Mouse (Mus musculus) stomach, postnatal 0 days (tissue): ENCODE data around the gene Atp6v1b1. TPM values are rescaled to one million over a fixed set of nuclear protein-coding genes. Genes with fewer than 3 reads are reported as not detected.
"Not testable (repeated sequence)": the region's sequence is repeated elsewhere in the genome, so short reads cannot be mapped to it uniquely, and the experiment has no call there.

Source experiments
- ATAC-seq: fragments of 200-750 bp; cut with Nextera tagmentation; 2 replicates; pipeline ENCODE4 v1.8.0; 2017; ENCODE audit not compliant: low FRiP score, low TSS enrichment
- DNase-seq: peaks from one replicate; pipeline ENCODE4 v3.0.0-alpha.2; 2016; ENCODE audit warnings: low spot score
- H3K27ac ChIP-seq: fragments of 300-500 bp; sonication (generic); replicated peaks from 2 replicates; pipeline ENCODE4 v1.5.1; 2014; ENCODE audit warnings: mild to moderate bottlenecking, control low read depth
- H3K27me3 ChIP-seq: fragments of 300-500 bp; sonication (generic); 2 replicates; pipeline ENCODE4 v1.6.1; 2014; ENCODE audit warnings: low read length; ENCODE audit not compliant: control insufficient read depth, insufficient read depth
- H3K36me3 ChIP-seq: fragments of 300-500 bp; sonication (generic); 2 replicates; pipeline ENCODE4 v1.6.1; 2014; ENCODE audit warnings: low read length, mixed read lengths; ENCODE audit not compliant: control insufficient read depth, insufficient read depth
- H3K4me1 ChIP-seq: fragments of 300-500 bp; sonication (generic); replicated peaks from 2 replicates; pipeline ENCODE4 v1.6.1; 2014; ENCODE audit warnings: antibody characterized with exemption; ENCODE audit not compliant: control insufficient read depth, insufficient read depth
- H3K4me2 ChIP-seq: fragments of 300-500 bp; sonication (generic); replicated peaks from 2 replicates; pipeline ENCODE4 v1.6.1; 2014; ENCODE audit warnings: low read depth, mild to moderate bottlenecking, control low read depth, moderate library complexity
- H3K4me3 ChIP-seq: fragments of 300-500 bp; sonication (generic); 2 replicates; pipeline ENCODE4 v1.5.1; 2014; ENCODE audit warnings: low read depth, low read length, control low read depth
- H3K9ac ChIP-seq: fragments of 300-500 bp; sonication (generic); 2 replicates; pipeline ENCODE4 v1.6.1; 2014; ENCODE audit warnings: mild to moderate bottlenecking, low read length, control low read depth, mixed read lengths
- H3K9me3 ChIP-seq: fragments of 300-500 bp; sonication (generic); 2 replicates; pipeline ENCODE4 v1.6.1; 2016; ENCODE audit warnings: low read length; ENCODE audit not compliant: control insufficient read depth
- CTCF ChIP-seq: IDR thresholded peaks from 2 replicates; pipeline ENCODE4 v1.5.1; 2016; ENCODE audit warnings: antibody characterized with exemption, low read depth, mild to moderate bottlenecking, moderate library complexity
- EP300 ChIP-seq: optimal IDR thresholded peaks from 2 replicates; pipeline ENCODE3; 2016; ENCODE audit warnings: antibody characterized with exemption
- WGBS: fragments of 180-500 bp; shearing (Covaris S2); extraction: QIAGEN DNeasy Blood & Tissue Kit; methylation state at CpG from one replicate; pipeline ENCODE4 v1.1.7; 2014; 5-methylcytosine and 5-hydroxymethylcytosine counted together
- polyA plus RNA-seq: library from polyadenylated mRNA; unstranded; fragments of >200 nt; fragmentation: Nextera tagmentation; extraction: Ambion mirVana; gene quantifications from 2 replicates; pipeline ENCODE4 v1.2.1, GENCODE M21; 2015

The Atp6v1b1 gene
- polyA plus RNA-seq, 1 experiment from 2014 or later, result 0.30 TPM

DNA sequence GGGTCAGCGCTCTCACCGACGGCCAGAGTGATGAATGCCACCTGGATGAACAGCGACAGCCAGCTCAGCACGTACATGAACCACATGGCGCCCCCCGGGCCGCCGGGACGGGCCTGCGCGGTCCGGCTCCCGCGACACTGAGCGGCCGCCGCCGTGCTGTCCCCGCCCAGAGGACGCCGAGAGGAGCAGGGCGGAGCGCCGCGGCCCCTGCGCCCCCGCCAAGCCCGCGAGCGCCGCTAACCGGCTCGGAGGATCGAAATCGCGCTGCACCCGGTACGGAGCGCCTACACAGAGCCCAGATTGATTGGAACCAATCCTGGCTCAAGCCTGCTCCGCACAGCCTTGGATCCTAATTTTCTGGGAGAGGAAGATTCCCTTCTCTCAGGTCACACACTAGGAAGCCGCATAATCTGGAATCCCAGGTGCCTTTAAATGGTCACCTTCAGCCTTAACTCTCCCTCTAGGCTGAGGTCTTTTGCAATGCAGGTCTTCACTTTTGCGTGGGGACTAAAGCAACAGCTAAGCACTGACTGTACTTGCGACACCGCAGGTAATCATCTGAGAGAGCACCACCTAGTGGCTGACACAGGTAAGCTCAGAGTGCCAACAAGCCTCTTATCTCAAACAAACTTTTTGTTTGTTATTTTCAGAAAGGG is 33.0 kb downstream of the Atp6v1b1 start, which contains the start of gene Tex261:
Tex261 (minus strand) TSS at position 176 of the 656 bp plus-strand sequence.
- H3K27ac ChIP-seq, result peak within 1 kb of the TSS; percentile 91
- peak; percentile 97 for ATAC-seq
- TF ChIP-seq EP300 (no peak), CTCF (peak; percentile 79)
- H3K9ac ChIP-seq, result peak within 1 kb of the TSS; percentile 94
- no peaks in the 10 kb centered on the region for H3K9me3 ChIP-seq
- H3K36me3 ChIP-seq, result peaks cover 3% of the 10 kb centered on the region; the same call in 1 of the 2 replicates
- H3K4me2 ChIP-seq, result peak within 1 kb of the TSS; percentile 78
- DNase-seq, result peak; percentile 91
- no peaks in the 10 kb centered on the region for H3K27me3 ChIP-seq
- H3K4me1 ChIP-seq, result 0 out of 2 replicates have a peak, but pooled peaks cover 3% of the 10 kb centered on the region
- WGBS, result under 1% methylated on average over 45 of the region's 45 CpGs
- peak within 1 kb of the TSS; percentile 94 for H3K4me3 ChIP-seq

GRCm38 (mm10) chr6:83778306-83778705 is 35.5 kb downstream of the Atp6v1b1 start:
- H3K9me3 ChIP-seq, result no peaks in the 10 kb centered on the region
- ATAC-seq (no peak), DNase-seq (no peak)
- H3K4me1 ChIP-seq, result 0 out of 2 replicates have a peak, but pooled peaks cover 3% of the 10 kb centered on the region
- H3K36me3 ChIP-seq, result no peaks in the 10 kb centered on the region
- no peak overlapping the region for H3K4me3 ChIP-seq
- WGBS, result 75% methylated on average over 7 of the region's 7 CpGs
- no peaks in the 10 kb centered on the region for H3K27me3 ChIP-seq
- H3K9ac ChIP-seq, result no peak overlapping the region
- H3K4me2 ChIP-seq, result no peak overlapping the region
- no peak overlapping the region for H3K27ac ChIP-seq
- TF ChIP-seq EP300, result no peak

DNA sequence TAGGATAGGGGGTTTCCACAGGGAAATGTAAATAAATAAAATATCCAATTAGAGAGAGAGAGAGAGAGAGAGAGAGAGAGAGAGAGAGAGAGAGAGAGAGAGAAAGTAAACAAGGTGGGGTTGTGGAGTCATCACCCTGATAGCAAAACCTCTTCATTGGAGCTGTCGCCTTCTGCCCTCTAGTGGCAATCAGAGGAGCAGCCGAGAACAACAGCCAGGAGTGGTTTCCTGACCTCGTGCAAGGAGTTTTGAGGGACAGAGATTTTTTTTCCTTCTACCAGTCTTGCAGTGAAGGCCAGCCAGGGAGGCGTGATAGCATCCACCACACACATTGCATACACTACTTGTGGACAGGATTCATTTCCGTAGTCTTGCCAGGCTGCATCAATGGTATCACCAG is 36.2 kb downstream of the Atp6v1b1 start:
- DNase-seq (peak; percentile 55), ATAC-seq (no peak)
- 7% methylated on average over 5 of the region's 5 CpGs for WGBS
- Histone ChIP-seq H3K9me3 (no peaks in the 10 kb centered on the region), H3K4me1 (0 out of 2 replicates have a peak, but pooled peaks cover 3% of the 10 kb centered on the region), H3K27ac (no peak overlapping the region), H3K36me3 (no peaks in the 10 kb centered on the region), H3K4me2 (no peak overlapping the region), H3K9ac (no peak overlapping the region), H3K4me3 (no peak overlapping the region), H3K27me3 (no peaks in the 10 kb centered on the region)
- TF ChIP-seq CTCF, result peak; percentile 90
- no peak for TF ChIP-seq EP300

GRCm38 (mm10) chr6:83786426-83786825 is 43.6 kb downstream of the Atp6v1b1 start:
- no peaks in the 10 kb centered on the region for H3K4me1 ChIP-seq
- no peaks in the 10 kb centered on the region for H3K36me3 ChIP-seq
- no peak overlapping the region for H3K4me2 ChIP-seq
- H3K27ac ChIP-seq, result no peak overlapping the region
- H3K4me3 ChIP-seq, result no peak overlapping the region
- no peaks in the 10 kb centered on the region for H3K27me3 ChIP-seq
- no peaks in the 10 kb centered on the region for H3K9me3 ChIP-seq
- 76% methylated on average over 3 of the region's 3 CpGs for WGBS
- ATAC-seq (no peak), DNase-seq (no peak)
- no peak for TF ChIP-seq EP300
- TF ChIP-seq CTCF, result no peak
- no peak overlapping the region for H3K9ac ChIP-seq

DNA sequence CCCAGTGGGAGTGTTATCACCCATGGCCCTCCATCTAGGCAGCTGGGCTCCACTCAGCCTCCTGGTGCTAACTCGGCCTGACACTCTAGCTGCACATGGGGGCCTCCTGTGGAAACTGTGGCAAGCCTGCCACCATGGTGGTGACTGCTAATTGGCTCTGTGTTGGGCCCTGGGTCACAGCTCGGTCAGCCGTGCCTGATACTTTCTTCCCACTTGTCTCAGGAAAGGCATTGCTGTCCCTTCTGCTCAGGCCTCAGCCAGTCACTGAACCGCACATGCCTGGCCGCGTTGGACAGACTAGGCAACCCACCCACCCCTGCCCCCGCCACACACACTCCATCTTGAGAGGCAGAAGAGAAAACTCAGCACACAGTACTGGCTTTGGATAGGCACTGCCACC is 45.8 kb downstream of the Atp6v1b1 start:
- DNase-seq (no peak), ATAC-seq (no peak)
- Histone ChIP-seq H3K9ac (no peak overlapping the region), H3K9me3 (no peaks in the 10 kb centered on the region), H3K4me1 (no peaks in the 10 kb centered on the region), H3K27ac (no peak overlapping the region), H3K36me3 (no peaks in the 10 kb centered on the region), H3K4me2 (no peak overlapping the region), H3K4me3 (no peak overlapping the region), H3K27me3 (no peaks in the 10 kb centered on the region)
- 73% methylated on average over 7 of the region's 7 CpGs for WGBS
- TF ChIP-seq CTCF (no peak), EP300 (no peak)

DNA sequence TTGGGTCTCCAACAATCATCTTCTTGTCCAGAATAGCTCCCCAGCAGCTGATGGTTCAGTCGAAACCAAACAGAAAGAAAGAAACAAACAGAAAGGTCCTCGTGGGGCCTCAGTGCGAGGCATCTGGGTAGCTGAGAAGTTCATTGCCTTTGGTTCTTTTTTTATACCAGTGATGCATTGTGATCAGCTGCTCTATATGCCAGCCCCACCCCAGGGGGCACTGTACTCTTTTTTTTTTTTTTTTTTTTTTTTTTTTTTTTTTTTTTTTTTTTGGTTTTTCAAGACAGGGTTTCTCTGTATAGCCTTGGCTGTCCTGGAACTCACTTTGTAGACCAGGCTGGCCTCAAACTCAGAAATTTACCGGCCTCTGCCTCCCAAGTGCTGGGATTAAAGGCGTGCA is 47.7 kb downstream of the Atp6v1b1 start:
- not testable (repeated sequence) for H3K4me2 ChIP-seq, H3K27me3 ChIP-seq, ATAC-seq, H3K36me3 ChIP-seq, H3K9ac ChIP-seq, H3K9me3 ChIP-seq, H3K4me1 ChIP-seq, DNase-seq, H3K4me3 ChIP-seq, H3K27ac ChIP-seq
- 77% methylated on average over 5 of the region's 5 CpGs for WGBS
